Mouse (Mus musculus) forebrain, embryonic 15.5 days (tissue): ENCODE measurements at regions not wholly inside any gene's neighbourhood (a gene's known extent, or its start where the extent isn't known, plus 50 kb on each side); places are given as distances from the start of the nearest gene placed in this dataset.

Experiments used
- ATAC-seq: fragments of 200-750 bp; cut with Nextera tagmentation; replicated peaks from 2 replicates; pipeline ENCODE4 v1.8.0; 2017; ENCODE audit warnings: mild to moderate bottlenecking, moderate TSS enrichment, moderate library complexity
- H3K27ac ChIP-seq: fragments of 300-500 bp; sonication (generic); replicated peaks from 2 replicates; pipeline ENCODE4 v1.5.1; 2015; ENCODE audit warnings: mild to moderate bottlenecking, inconsistent platforms
- H3K27me3 ChIP-seq: fragments of 300-500 bp; sonication (generic); 2 replicates; pipeline ENCODE4 v1.6.1; 2015; ENCODE audit warnings: inconsistent platforms
- H3K36me3 ChIP-seq: fragments of 300-500 bp; sonication (generic); 2 replicates; pipeline ENCODE4 v1.6.1; 2015; ENCODE audit warnings: mild to moderate bottlenecking, inconsistent platforms
- H3K4me1 ChIP-seq: fragments of 300-500 bp; sonication (generic); 2 replicates; pipeline ENCODE4 v1.6.1; 2015; ENCODE audit warnings: inconsistent platforms
- H3K4me2 ChIP-seq: fragments of 300-500 bp; sonication (generic); replicated peaks from 2 replicates; pipeline ENCODE4 v1.6.1; 2015; ENCODE audit warnings: mild to moderate bottlenecking, inconsistent platforms
- H3K4me3 ChIP-seq: fragments of 300-500 bp; sonication (generic); 2 replicates; pipeline ENCODE4 v1.5.1; 2015; ENCODE audit warnings: mild to moderate bottlenecking, inconsistent platforms
- H3K9ac ChIP-seq: fragments of 300-500 bp; sonication (generic); replicated peaks from 2 replicates; pipeline ENCODE4 v1.6.1; 2015; ENCODE audit warnings: mild to moderate bottlenecking, inconsistent platforms
- H3K9me3 ChIP-seq: fragments of 300-500 bp; sonication (generic); 2 replicates; pipeline ENCODE4 v1.6.1; 2016; ENCODE audit warnings: inconsistent platforms
- WGBS: fragments of 180-500 bp; shearing (Covaris S2); methylation state at CpG from one replicate; pipeline ENCODE4 v1.1.7; 2015; ENCODE audit warnings: mixed read lengths; 5-methylcytosine and 5-hydroxymethylcytosine counted together

GRCm38 (mm10) chr12:92509494-92509893, 660.5 kb upstream of the Sel1l start:
- no peak overlapping the region for H3K4me2 ChIP-seq
- H3K27ac ChIP-seq, result no peak overlapping the region
- no peaks in the 10 kb centered on the region for H3K9me3 ChIP-seq
- H3K9ac ChIP-seq, result no peak overlapping the region
- ATAC-seq, result no peak
- H3K4me1 ChIP-seq, result no peaks in the 10 kb centered on the region
- 85% methylated on average over 7 of the region's 7 CpGs for WGBS
- no peaks in the 10 kb centered on the region for H3K36me3 ChIP-seq
- no peaks in the 10 kb centered on the region for H3K27me3 ChIP-seq
- H3K4me3 ChIP-seq, result no peak overlapping the region

- Histone ChIP-seq H3K27ac (no peak overlapping the region), H3K4me2 (no peak overlapping the region), H3K4me3 (no peak overlapping the region), H3K9ac (no peak overlapping the region), H3K27me3 (no peaks in the 10 kb centered on the region), H3K36me3 (no peaks in the 10 kb centered on the region), H3K4me1 (no peaks in the 10 kb centered on the region), H3K9me3 (no peaks in the 10 kb centered on the region)
- 76% methylated on average over 5 of the region's 5 CpGs for WGBS
- ATAC-seq, result 0 out of 2 replicates have a peak, but pooled peaks have one; percentile 29
Observed at GRCm38 (mm10) chr12:92508796-92509489, 660.0 kb upstream of the Sel1l start.

- Histone ChIP-seq H3K4me3 (no peak overlapping the region), H3K9ac (no peak overlapping the region), H3K4me1 (no peaks in the 10 kb centered on the region), H3K4me2 (no peak overlapping the region), H3K36me3 (no peaks in the 10 kb centered on the region), H3K9me3 (no peaks in the 10 kb centered on the region), H3K27ac (no peak overlapping the region), H3K27me3 (no peaks in the 10 kb centered on the region)
- WGBS, result 83% methylated on average over 1 of the region's 1 CpGs
- ATAC-seq, result no peak
Observed at GRCm38 (mm10) chr12:92483984-92484383, 635.0 kb upstream of the Sel1l start.

GRCm38 (mm10) chr12:92474293-92475062, 625.5 kb upstream of the Sel1l start:
- no peaks in the 10 kb centered on the region for H3K36me3 ChIP-seq
- H3K9ac ChIP-seq, result no peak overlapping the region
- H3K9me3 ChIP-seq, result no peaks in the 10 kb centered on the region
- H3K4me3 ChIP-seq, result no peak overlapping the region
- H3K4me2 ChIP-seq, result no peak overlapping the region
- no peak overlapping the region for H3K27ac ChIP-seq
- 13% methylated on average over 4 of the region's 4 CpGs for WGBS
- peaks cover 11% of the 10 kb centered on the region for H3K4me1 ChIP-seq
- ATAC-seq, result peak; percentile 76
- H3K27me3 ChIP-seq, result no peaks in the 10 kb centered on the region

GRCm38 (mm10) chr12:92451110-92451818, 602.3 kb upstream of the Sel1l start:
- Histone ChIP-seq H3K36me3 (no peaks in the 10 kb centered on the region), H3K27me3 (no peaks in the 10 kb centered on the region), H3K4me3 (no peak overlapping the region), H3K9me3 (no peaks in the 10 kb centered on the region), H3K9ac (no peak overlapping the region), H3K4me2 (no peak overlapping the region), H3K27ac (no peak overlapping the region), H3K4me1 (no peaks in the 10 kb centered on the region)
- WGBS, result 66% methylated on average over 6 of the region's 6 CpGs
- no peak for ATAC-seq

GRCm38 (mm10) chr12:92418458-92418857, 569.5 kb upstream of the Sel1l start:
- H3K9me3 ChIP-seq, result no peaks in the 10 kb centered on the region
- H3K4me1 ChIP-seq, result no peaks in the 10 kb centered on the region
- H3K36me3 ChIP-seq, result no peaks in the 10 kb centered on the region
- ATAC-seq, result no peak
- H3K27ac ChIP-seq, result no peak overlapping the region
- no peak overlapping the region for H3K4me2 ChIP-seq
- H3K4me3 ChIP-seq, result no peak overlapping the region
- 42% methylated on average over 4 of the region's 4 CpGs for WGBS
- H3K27me3 ChIP-seq, result no peaks in the 10 kb centered on the region
- no peak overlapping the region for H3K9ac ChIP-seq

GRCm38 (mm10) chr12:92405506-92405905, 556.5 kb upstream of the Sel1l start:
- no peak for ATAC-seq
- Histone ChIP-seq H3K4me3 (no peak overlapping the region), H3K27ac (no peak overlapping the region), H3K36me3 (no peaks in the 10 kb centered on the region), H3K4me2 (no peak overlapping the region), H3K9me3 (no peaks in the 10 kb centered on the region), H3K9ac (no peak overlapping the region), H3K27me3 (no peaks in the 10 kb centered on the region), H3K4me1 (no peaks in the 10 kb centered on the region)

GRCm38 (mm10) chr12:92400987-92401386, 552.0 kb upstream of the Sel1l start:
- H3K4me2 ChIP-seq, result no peak overlapping the region
- no peak overlapping the region for H3K4me3 ChIP-seq
- 50% methylated on average over 1 of the region's 1 CpGs for WGBS
- no peak for ATAC-seq
- no peak overlapping the region for H3K9ac ChIP-seq
- H3K4me1 ChIP-seq, result no peaks in the 10 kb centered on the region
- H3K9me3 ChIP-seq, result no peaks in the 10 kb centered on the region
- no peak overlapping the region for H3K27ac ChIP-seq
- no peaks in the 10 kb centered on the region for H3K27me3 ChIP-seq
- H3K36me3 ChIP-seq, result no peaks in the 10 kb centered on the region

- 94% methylated on average over 2 of the region's 2 CpGs for WGBS
- no peak overlapping the region for H3K9ac ChIP-seq
- H3K4me1 ChIP-seq, result peaks cover 3% of the 10 kb centered on the region; the same call in 1 of the 2 replicates
- ATAC-seq, result no peak
- no peaks in the 10 kb centered on the region for H3K27me3 ChIP-seq
- H3K4me3 ChIP-seq, result no peak overlapping the region
- H3K9me3 ChIP-seq, result no peaks in the 10 kb centered on the region
- H3K36me3 ChIP-seq, result no peaks in the 10 kb centered on the region
- H3K4me2 ChIP-seq, result no peak overlapping the region
- no peak overlapping the region for H3K27ac ChIP-seq
Observed at GRCm38 (mm10) chr12:92386195-92386594, 537.2 kb upstream of the Sel1l start.

GRCm38 (mm10) chr12:92384266-92384937, 535.4 kb upstream of the Sel1l start:
- no peaks in the 10 kb centered on the region for H3K9me3 ChIP-seq
- 11% methylated on average over 5 of the region's 5 CpGs for WGBS
- no peak overlapping the region for H3K27ac ChIP-seq
- H3K9ac ChIP-seq, result no peak overlapping the region
- peaks cover 3% of the 10 kb centered on the region; the same call in 1 of the 2 replicates for H3K4me1 ChIP-seq
- no peaks in the 10 kb centered on the region for H3K27me3 ChIP-seq
- H3K36me3 ChIP-seq, result no peaks in the 10 kb centered on the region
- no peak overlapping the region for H3K4me2 ChIP-seq
- no peak for ATAC-seq
- no peak overlapping the region for H3K4me3 ChIP-seq

GRCm38 (mm10) chr12:92379130-92379529, 530.2 kb upstream of the Sel1l start:
- H3K4me1 ChIP-seq, result peaks cover 3% of the 10 kb centered on the region; the same call in 1 of the 2 replicates
- H3K4me3 ChIP-seq, result no peak overlapping the region
- no peak overlapping the region for H3K9ac ChIP-seq
- 38% methylated on average over 3 of the region's 3 CpGs for WGBS
- no peaks in the 10 kb centered on the region for H3K9me3 ChIP-seq
- no peaks in the 10 kb centered on the region for H3K27me3 ChIP-seq
- H3K27ac ChIP-seq, result no peak overlapping the region
- ATAC-seq, result peak; percentile 66; the same call in 1 of the 2 replicates
- H3K36me3 ChIP-seq, result no peaks in the 10 kb centered on the region
- no peak overlapping the region for H3K4me2 ChIP-seq

- Histone ChIP-seq H3K27ac (no peak overlapping the region), H3K4me1 (no peaks in the 10 kb centered on the region), H3K27me3 (no peaks in the 10 kb centered on the region), H3K36me3 (no peaks in the 10 kb centered on the region), H3K4me3 (no peak overlapping the region), H3K9me3 (no peaks in the 10 kb centered on the region), H3K4me2 (no peak overlapping the region), H3K9ac (no peak overlapping the region)
- ATAC-seq, result no peak
- WGBS, result 83% methylated on average over 5 of the region's 5 CpGs
Observed at GRCm38 (mm10) chr12:92365926-92366325, 517.0 kb upstream of the Sel1l start.
